Mouse (Mus musculus) MEL (cell line): ENCODE data around the gene Kif1bp.

Experiments
- CHD2 ChIP-seq: IDR thresholded peaks from 2 replicates; pipeline ENCODE4 v1.6.1; 2011; ENCODE audit warnings: low read length, improper control_type of control experiment
- CTCF ChIP-seq, 3 experiments: IDR thresholded peaks in 2 of 3; conservative IDR thresholded peaks in 1 of 3; 2 replicates each; pipeline ENCODE4 v1.5.1; 2011 to 2012; ENCODE audit warnings: low read length in 3 of 3, low read depth in 2 of 3, mild to moderate bottlenecking in 2 of 3, improper control_type of control experiment in 1 of 3, inconsistent platforms in 1 of 3, mixed read lengths in 1 of 3, moderate library complexity in 1 of 3; ENCODE audit not compliant: control insufficient read depth in 1 of 3, insufficient read depth in 1 of 3, poor library complexity in 1 of 3, severe bottlenecking in 1 of 3
- EP300 ChIP-seq, 2 experiments: IDR thresholded peaks; 2 replicates each; pipeline ENCODE4 v1.6.1; 2011; ENCODE audit warnings: improper control_type of control experiment in 2 of 2, low read length in 2 of 2, low read depth in 1 of 2, mild to moderate bottlenecking in 1 of 2
- GABPA ChIP-seq: IDR thresholded peaks from 2 replicates; pipeline ENCODE4 v1.6.1; 2012; ENCODE audit warnings: low read depth, mild to moderate bottlenecking, inconsistent platforms, low read length, improper control_type of control experiment, moderate library complexity
- GATA1 ChIP-seq: IDR thresholded peaks from 2 replicates; pipeline ENCODE4 v1.6.1; 2011; ENCODE audit warnings: low read depth, low read length, improper control_type of control experiment
- NRF1 ChIP-seq: IDR thresholded peaks from 2 replicates; pipeline ENCODE4 v1.6.1; 2014; ENCODE audit warnings: low read depth, mild to moderate bottlenecking, inconsistent platforms, low read length, improper control_type of control experiment, moderate library complexity; ENCODE audit not compliant: poor library complexity, insufficient read depth, severe bottlenecking
- POLR2A ChIP-seq, 2 experiments: IDR thresholded peaks; 2 replicates each; pipeline ENCODE4 v1.6.1; 2011 to 2012; ENCODE audit warnings: low read length in 2 of 2, mild to moderate bottlenecking in 2 of 2, control low read depth in 1 of 2, improper control_type of control experiment in 1 of 2, low read depth in 1 of 2, moderate library complexity in 1 of 2; ENCODE audit not compliant: control insufficient read depth in 1 of 2, insufficient read depth in 1 of 2, poor library complexity in 1 of 2
- RAD21 ChIP-seq: IDR thresholded peaks from 2 replicates; pipeline ENCODE4 v1.6.1; 2011; ENCODE audit warnings: mild to moderate bottlenecking, low read depth, low read length, improper control_type of control experiment
- RCOR1 ChIP-seq: IDR thresholded peaks from 2 replicates; pipeline ENCODE4 v1.6.1; 2012; ENCODE audit warnings: low read depth, mild to moderate bottlenecking, inconsistent platforms, low read length, improper control_type of control experiment
- USF1 ChIP-seq: IDR thresholded peaks from 2 replicates; pipeline ENCODE4 v1.6.1; 2014; ENCODE audit warnings: low read depth, mild to moderate bottlenecking, inconsistent platforms, low read length, improper control_type of control experiment, moderate library complexity

DNA sequence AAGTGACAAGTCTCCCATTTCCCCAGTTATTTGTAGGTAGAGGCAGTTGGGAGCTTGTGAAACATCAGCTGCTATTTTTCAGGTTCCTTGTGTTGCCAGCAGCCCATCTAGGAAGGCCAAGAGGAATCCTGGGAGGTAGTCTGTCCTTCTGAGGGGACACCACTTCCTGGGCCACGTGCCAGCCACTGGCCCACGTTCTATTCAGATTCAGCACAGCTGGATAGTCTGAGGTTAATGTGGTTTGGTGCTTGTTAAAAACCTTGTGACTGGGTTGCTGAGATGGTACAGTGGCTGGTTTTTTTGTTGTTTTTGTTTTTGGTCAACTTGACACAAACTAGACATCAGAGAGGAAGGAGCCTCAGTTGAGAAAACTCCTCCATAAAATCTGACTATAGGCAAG is 45.4 kb downstream of the Kif1bp start:
- TF ChIP-seq CTCF (IDR thresholded peaks at IDR 0.05 in 2 of 3, conservative IDR thresholded peaks at IDR 0.05 in 1 of 3; ENCODE audit: control insufficient read depth in 1 of 3, insufficient read depth in 1 of 3, low read depth in 2 of 3, low read length in 3 of 3, poor library complexity in 1 of 3, severe bottlenecking in 1 of 3) (no peak), EP300 (IDR thresholded peaks at IDR 0.05; ENCODE audit: low read depth in 1 of 2, low read length in 2 of 2) (no peak), RCOR1 (no peak), GABPA (no peak), RAD21 (no peak), USF1 (no peak), CHD2 (no peak), POLR2A (IDR thresholded peaks at IDR 0.05; ENCODE audit: control insufficient read depth in 1 of 2, insufficient read depth in 1 of 2, low read depth in 1 of 2, low read length in 2 of 2, poor library complexity in 1 of 2) (no peak), NRF1 (no peak), GATA1 (no peak)
